Mouse (Mus musculus): Measurements from ENCODE around the gene Ccdc42. TPM values are rescaled to one million over a fixed set of nuclear protein-coding genes. Genes with fewer than 3 reads are reported as not detected.

The Ccdc42 gene
- polyA plus RNA-seq, 1 experiment from 2014 or later = not detected

- POLR2A ChIA-PET = no interaction called here
- peak; percentile 67 for TF ChIP-seq CTCF (IDR thresholded peaks at IDR 0.05)
- in situ Hi-C loops (cut with MboI; ENCODE audit: low pct_unique_long_range_greater_than_20kb) = no loop called here
- DNase-seq (ENCODE audit: low read depth, low spot score) (no peak), ATAC-seq (no peak)
- peaks cover 12% of the 10 kb centered on the region for H3K27me3 ChIP-seq
- CTCF ChIA-PET = interaction anchor here (1.0 kb wide), 1 partner anchor 222 kb away, joined by 3 read pairs; no protein-coding TSS in a partner anchor
These were observed 931 bp upstream of the Ccdc42 start for GRCm38 (mm10) chr11:68585890-68586289.

- ChIA-PET POLR2A (no interaction called here), CTCF (interaction anchor here (0.7 to 1.8 kb wide), 7 partner anchors 9 to 133 kb away, joined by 3 to 6 read pairs (median 3); no protein-coding TSS in a partner anchor)
- DNase-seq (ENCODE audit: low read depth, low spot score) = no peak
- ATAC-seq = no peak
- in situ Hi-C loops (cut with MboI; ENCODE audit: low pct_unique_long_range_greater_than_20kb) = no loop called here
- peaks cover 3% of the 10 kb centered on the region for H3K27me3 ChIP-seq
- TF ChIP-seq CTCF (IDR thresholded peaks at IDR 0.05) = peak; percentile 74
These were observed 2.4 kb downstream of the Ccdc42 start for GRCm38 (mm10) chr11:68589055-68589809.

GRCm38 (mm10) chr11:68591708-68592107 is 4.9 kb downstream of the Ccdc42 start:
- TF ChIP-seq CTCF (IDR thresholded peaks at IDR 0.05) = no peak
- ChIA-PET POLR2A (no interaction called here), CTCF (interaction anchor here (1.6 kb wide), 1 partner anchor 11 kb away, joined by 3 read pairs; no protein-coding TSS in a partner anchor)
- in situ Hi-C loops (cut with MboI; ENCODE audit: low pct_unique_long_range_greater_than_20kb) = no loop called here
- ATAC-seq = no peak
- DNase-seq (ENCODE audit: low read depth, low spot score) = no peak
- no peaks in the 10 kb centered on the region for H3K27me3 ChIP-seq

GRCm38 (mm10) chr11:68593247-68593646 is 6.4 kb downstream of the Ccdc42 start:
- no peak for TF ChIP-seq CTCF (IDR thresholded peaks at IDR 0.05)
- H3K27me3 ChIP-seq = no peaks in the 10 kb centered on the region
- CTCF ChIA-PET = no interaction called here
- DNase-seq (ENCODE audit: low read depth, low spot score) (no peak), ATAC-seq (no peak)
- in situ Hi-C loops (cut with MboI; ENCODE audit: low pct_unique_long_range_greater_than_20kb) = no loop called here
- POLR2A ChIA-PET = no interaction called here

- ChIA-PET CTCF (no interaction called here), POLR2A (no interaction called here)
- ATAC-seq (no peak), DNase-seq (ENCODE audit: low read depth, low spot score) (no peak)
- no peak for TF ChIP-seq CTCF (IDR thresholded peaks at IDR 0.05)
- H3K27me3 ChIP-seq = no peaks in the 10 kb centered on the region
- in situ Hi-C loops (cut with MboI; ENCODE audit: low pct_unique_long_range_greater_than_20kb) = no loop called here
These were observed 11.1 kb downstream of the Ccdc42 start for GRCm38 (mm10) chr11:68597912-68598311.

- no peaks in the 10 kb centered on the region for H3K27me3 ChIP-seq
- DNase-seq (ENCODE audit: low read depth, low spot score) (no peak), ATAC-seq (no peak)
- in situ Hi-C loops (cut with MboI; ENCODE audit: low pct_unique_long_range_greater_than_20kb) = no loop called here
- TF ChIP-seq CTCF (IDR thresholded peaks at IDR 0.05) = no peak
- POLR2A ChIA-PET = interaction anchor here (0.8 kb wide), 1 partner anchor 64 kb away, joined by 4 read pairs; no protein-coding TSS in a partner anchor
- CTCF ChIA-PET = interaction anchor here (1.0 to 2.1 kb wide), 4 partner anchors 10 to 34 kb away, joined by 3 to 4 read pairs (median 4); no protein-coding TSS in a partner anchor
These were observed 13.8 kb downstream of the Ccdc42 start for GRCm38 (mm10) chr11:68600551-68601021.

GRCm38 (mm10) chr11:68601486-68601991 is 14.7 kb downstream of the Ccdc42 start:
- no peak for TF ChIP-seq CTCF (IDR thresholded peaks at IDR 0.05)
- in situ Hi-C loops (cut with MboI; ENCODE audit: low pct_unique_long_range_greater_than_20kb) = no loop called here
- POLR2A ChIA-PET = no interaction called here
- DNase-seq (ENCODE audit: low read depth, low spot score) (no peak), ATAC-seq (no peak)
- CTCF ChIA-PET = interaction anchor here (1.2 to 2.1 kb wide), 4 partner anchors 10 to 35 kb away, joined by 3 to 4 read pairs (median 4); no protein-coding TSS in a partner anchor
- peaks cover 3% of the 10 kb centered on the region for H3K27me3 ChIP-seq

- CTCF ChIA-PET = interaction anchor here (0.9 to 1.7 kb wide), 2 partner anchors 11 to 206 kb away, joined by 3 to 4 read pairs; no protein-coding TSS in a partner anchor
- H3K27me3 ChIP-seq = peaks cover 3% of the 10 kb centered on the region
- in situ Hi-C loops (cut with MboI; ENCODE audit: low pct_unique_long_range_greater_than_20kb) = no loop called here
- POLR2A ChIA-PET = no interaction called here
- no peak for DNase-seq (ENCODE audit: low read depth, low spot score)
- TF ChIP-seq CTCF (IDR thresholded peaks at IDR 0.05) = no peak
- ATAC-seq = no peak
These were observed 15.5 kb downstream of the Ccdc42 start for GRCm38 (mm10) chr11:68602200-68602931.

GRCm38 (mm10) chr11:68607046-68607445 is 20.2 kb downstream of the Ccdc42 start:
- POLR2A ChIA-PET = interaction anchor here (0.6 kb wide), 1 partner anchor 101 kb away, joined by 3 read pairs; no protein-coding TSS in a partner anchor
- CTCF ChIA-PET = no interaction called here
- TF ChIP-seq CTCF (IDR thresholded peaks at IDR 0.05) = no peak
- peaks cover 3% of the 10 kb centered on the region for H3K27me3 ChIP-seq
- DNase-seq (ENCODE audit: low read depth, low spot score) = no peak
- in situ Hi-C loops (cut with MboI; ENCODE audit: low pct_unique_long_range_greater_than_20kb) = no loop called here
- ATAC-seq = no peak

GRCm38 (mm10) chr11:68609910-68610566 is 23.2 kb downstream of the Ccdc42 start:
- DNase-seq (ENCODE audit: low read depth, low spot score) (no peak), ATAC-seq (no peak)
- in situ Hi-C loops (cut with MboI; ENCODE audit: low pct_unique_long_range_greater_than_20kb) = no loop called here
- ChIA-PET CTCF (no interaction called here), POLR2A (no interaction called here)
- H3K27me3 ChIP-seq = peaks cover 3% of the 10 kb centered on the region
- TF ChIP-seq CTCF (IDR thresholded peaks at IDR 0.05) = no peak
